Mouse (Mus musculus) neural tube, embryonic 15.5 days (tissue): ENCODE results near the gene Parn. TPM values are rescaled to one million over a fixed set of nuclear protein-coding genes. Genes with fewer than 3 reads are reported as not detected.

Experiments
- ATAC-seq: fragments of 200-750 bp; cut with Nextera tagmentation; 2 replicates; pipeline ENCODE4 v1.8.0; 2017; ENCODE audit warnings: mild to moderate bottlenecking, moderate TSS enrichment, moderate library complexity; ENCODE audit not compliant: low FRiP score
- H3K27ac ChIP-seq: fragments of 300-500 bp; sonication (generic); replicated peaks from 2 replicates; pipeline ENCODE4 v1.5.1; 2015; ENCODE audit warnings: mild to moderate bottlenecking, inconsistent platforms
- H3K27me3 ChIP-seq: fragments of 300-500 bp; sonication (generic); replicated peaks from 2 replicates; pipeline ENCODE4 v1.6.1; 2015; ENCODE audit warnings: inconsistent platforms
- H3K36me3 ChIP-seq: fragments of 300-500 bp; sonication (generic); 2 replicates; pipeline ENCODE4 v1.6.1; 2015; ENCODE audit warnings: inconsistent platforms
- H3K4me1 ChIP-seq: fragments of 300-500 bp; sonication (generic); 2 replicates; pipeline ENCODE4 v1.6.1; 2015; ENCODE audit warnings: inconsistent platforms
- H3K4me2 ChIP-seq: fragments of 300-500 bp; sonication (generic); 2 replicates; pipeline ENCODE4 v1.6.1; 2015; ENCODE audit warnings: inconsistent platforms, mild to moderate bottlenecking, moderate library complexity
- H3K4me3 ChIP-seq: fragments of 300-500 bp; sonication (generic); replicated peaks from 2 replicates; pipeline ENCODE4 v1.5.1; 2015; ENCODE audit warnings: mild to moderate bottlenecking, inconsistent platforms
- H3K9ac ChIP-seq: fragments of 300-500 bp; sonication (generic); replicated peaks from 2 replicates; pipeline ENCODE4 v1.6.1; 2015; ENCODE audit warnings: mild to moderate bottlenecking, inconsistent platforms
- H3K9me3 ChIP-seq: fragments of 300-500 bp; sonication (generic); replicated peaks from 2 replicates; pipeline ENCODE4 v1.6.1; 2016; ENCODE audit warnings: inconsistent platforms
- WGBS: fragments of 180-500 bp; shearing (Covaris S2); methylation state at CpG from one replicate; pipeline ENCODE4 v1.1.7; 2015; ENCODE audit warnings: mixed read lengths; 5-methylcytosine and 5-hydroxymethylcytosine counted together
- polyA plus RNA-seq: library from polyadenylated mRNA; unstranded; fragments of >200 nt; fragmentation: Nextera tagmentation; extraction: Ambion mirVana; gene quantifications from 2 replicates; pipeline ENCODE4 v1.2.1, GENCODE M21; 2015

Parn gene
- polyA plus RNA-seq, 1 experiment from 2014 or later = 28.2 TPM

DNA sequence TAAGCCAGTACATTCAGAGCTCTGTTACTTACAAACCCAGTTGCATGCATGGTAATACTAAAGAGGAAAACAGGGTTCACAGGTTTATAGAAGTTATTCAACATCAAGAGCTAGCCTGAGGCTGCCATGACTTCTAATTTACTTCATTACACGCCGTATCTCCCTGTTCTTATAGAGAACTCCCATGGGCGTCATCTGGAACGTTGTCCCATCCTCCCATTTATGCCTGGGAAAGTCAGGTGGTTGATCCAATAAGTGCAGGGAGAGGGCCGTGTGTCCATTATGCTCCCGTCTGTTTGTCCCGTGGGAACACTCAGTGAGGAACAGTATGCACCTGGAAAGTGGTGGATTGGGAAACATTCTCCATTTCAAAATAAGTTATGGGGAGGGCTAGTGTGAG is 152.4 kb downstream of the Parn start:
- no peak; the same call in 1 of the 2 replicates for ATAC-seq
- WGBS = 63% methylated on average over 7 of the region's 7 CpGs
- H3K9ac ChIP-seq = no peak overlapping the region

DNA sequence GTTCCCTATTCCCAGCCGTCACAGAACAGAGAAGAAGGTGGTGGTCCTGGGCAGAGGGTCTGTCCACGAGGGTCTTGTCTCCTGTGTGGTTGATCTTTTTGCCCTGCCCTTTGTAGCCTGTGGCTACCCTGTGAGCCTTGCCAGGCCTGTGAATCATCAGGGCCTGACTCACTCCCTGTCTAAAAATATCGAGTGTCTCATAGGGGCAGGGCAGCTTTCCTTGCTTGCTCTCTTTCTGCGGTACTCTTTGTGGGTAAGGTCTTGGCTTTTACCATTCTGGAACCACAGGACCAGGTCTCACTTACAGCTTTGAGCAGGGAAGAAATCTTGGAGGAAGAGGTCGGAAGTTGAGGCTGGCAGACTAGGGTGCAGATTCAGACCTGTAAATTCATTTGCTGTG is 162.9 kb downstream of the Parn start:
- ATAC-seq = no peak
- 83% methylated on average over 5 of the region's 5 CpGs for WGBS
- H3K9me3 ChIP-seq = no peaks in the 10 kb centered on the region
- no peaks in the 10 kb centered on the region for H3K27me3 ChIP-seq
- no peaks in the 10 kb centered on the region for H3K4me1 ChIP-seq
- no peak overlapping the region for H3K27ac ChIP-seq
- H3K4me3 ChIP-seq = no peak overlapping the region
- no peak overlapping the region for H3K4me2 ChIP-seq
- H3K9ac ChIP-seq = no peak overlapping the region
- no peaks in the 10 kb centered on the region for H3K36me3 ChIP-seq

More for the DNA sequence above, 152.4 kb downstream of the Parn start:
- no peak overlapping the region for H3K4me2 ChIP-seq
- no peaks in the 10 kb centered on the region for H3K4me1 ChIP-seq
- H3K9me3 ChIP-seq = no peaks in the 10 kb centered on the region
- no peak overlapping the region for H3K4me3 ChIP-seq
- no peaks in the 10 kb centered on the region for H3K36me3 ChIP-seq
- H3K27me3 ChIP-seq = no peaks in the 10 kb centered on the region
- H3K27ac ChIP-seq = no peak overlapping the region

DNA sequence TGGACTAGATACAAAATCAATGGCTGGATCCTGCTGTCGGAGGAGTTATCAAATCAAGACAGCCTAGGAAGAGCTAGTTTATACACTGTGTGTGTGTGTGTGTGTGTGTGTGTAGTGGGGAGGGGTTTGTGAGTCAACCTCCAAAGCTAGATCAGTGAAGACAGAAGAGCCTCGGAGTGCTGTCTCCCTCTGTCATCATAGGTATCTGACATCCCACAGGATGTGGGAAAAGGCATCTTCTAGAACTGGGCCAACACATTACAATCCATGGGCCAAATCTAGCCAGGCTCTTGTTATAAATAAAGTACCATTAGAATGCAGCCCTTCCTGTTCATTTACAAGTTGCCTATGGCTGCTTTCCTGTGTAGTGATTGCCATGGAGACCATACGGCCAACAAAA is 163.5 kb downstream of the Parn start:
- H3K36me3 ChIP-seq = no peaks in the 10 kb centered on the region
- no peak overlapping the region for H3K4me2 ChIP-seq
- H3K4me3 ChIP-seq = no peak overlapping the region
- H3K9ac ChIP-seq = no peak overlapping the region
- H3K9me3 ChIP-seq = no peaks in the 10 kb centered on the region
- H3K27me3 ChIP-seq = no peaks in the 10 kb centered on the region
- no peak overlapping the region for H3K27ac ChIP-seq
- no peaks in the 10 kb centered on the region for H3K4me1 ChIP-seq
- no peak for ATAC-seq
- 87% methylated on average over 3 of the region's 3 CpGs for WGBS

DNA sequence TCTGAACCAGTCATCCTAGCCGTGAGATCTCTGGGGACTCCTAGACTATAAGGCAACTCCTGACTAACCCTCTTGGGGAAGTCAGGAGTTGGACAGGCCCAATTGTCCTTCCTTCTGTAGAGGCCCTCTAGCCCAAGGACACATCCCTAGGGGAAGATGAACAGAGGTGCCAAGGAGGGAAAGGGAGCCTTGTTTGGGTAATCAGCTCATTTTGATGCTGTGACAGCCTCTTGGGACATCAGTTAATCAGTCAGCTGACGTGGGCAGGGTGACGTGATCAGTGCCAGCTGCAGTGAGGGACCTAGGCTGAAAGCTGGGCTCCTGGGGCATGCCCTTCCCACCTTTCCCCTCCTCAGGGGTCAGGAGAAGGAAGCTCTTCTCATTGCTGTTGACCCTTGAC is 169.0 kb downstream of the Parn start:
- Histone ChIP-seq H3K9ac (no peak overlapping the region), H3K4me2 (no peak overlapping the region)
- WGBS = 77% methylated on average over 3 of the region's 3 CpGs

DNA sequence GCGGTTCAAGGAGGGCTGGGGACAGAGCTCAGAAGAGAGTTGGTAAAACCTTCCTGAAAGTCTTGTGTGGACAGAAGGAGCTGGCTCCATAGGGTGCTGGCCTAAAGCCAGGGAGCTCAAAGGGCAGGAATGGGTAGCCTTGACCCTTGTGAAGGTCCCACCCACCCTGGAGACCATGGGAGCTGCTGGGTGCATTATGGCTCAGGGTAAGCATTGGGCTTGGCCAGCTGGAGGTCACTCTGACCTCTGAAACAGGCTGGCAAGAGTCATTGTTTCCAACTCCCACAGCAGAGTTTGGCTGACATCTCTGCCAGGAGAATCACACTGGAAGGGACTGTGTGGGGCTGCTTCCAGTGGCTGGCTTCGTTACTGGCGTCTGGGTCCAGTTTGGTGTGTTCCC is 174.0 kb downstream of the Parn start:
- Histone ChIP-seq H3K9me3 (no peaks in the 10 kb centered on the region), H3K4me1 (peaks cover 4% of the 10 kb centered on the region; the same call in 1 of the 2 replicates), H3K4me2 (no peak overlapping the region), H3K36me3 (no peaks in the 10 kb centered on the region), H3K27ac (no peak overlapping the region), H3K4me3 (no peak overlapping the region), H3K27me3 (no peaks in the 10 kb centered on the region), H3K9ac (no peak overlapping the region)
- no peak for ATAC-seq
- WGBS = 88% methylated on average over 3 of the region's 3 CpGs

More for the DNA sequence above, 169.0 kb downstream of the Parn start:
- no peak for ATAC-seq
- Histone ChIP-seq H3K27ac (no peak overlapping the region), H3K4me1 (no peaks in the 10 kb centered on the region), H3K27me3 (no peaks in the 10 kb centered on the region), H3K36me3 (no peaks in the 10 kb centered on the region), H3K4me3 (no peak overlapping the region), H3K9me3 (no peaks in the 10 kb centered on the region)

DNA sequence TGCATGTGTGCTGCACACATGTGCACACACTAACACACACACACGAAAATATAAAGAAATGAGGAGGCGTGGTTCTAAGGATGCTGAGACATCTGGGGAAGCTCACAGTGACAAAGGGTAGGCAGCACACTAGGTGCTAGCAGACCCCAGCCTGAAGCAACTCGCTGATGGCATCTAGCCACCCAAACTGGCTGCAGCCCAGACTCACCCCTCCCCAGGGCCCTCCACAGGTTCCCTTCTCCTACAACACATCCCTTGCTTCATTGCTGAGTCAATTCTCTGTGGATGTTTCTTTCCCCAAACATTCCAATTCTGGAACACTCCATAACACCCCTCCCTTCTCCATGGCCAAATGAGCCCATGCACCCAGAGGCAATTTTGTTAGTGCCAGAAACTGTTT is 175.0 kb downstream of the Parn start:
- H3K27me3 ChIP-seq = no peaks in the 10 kb centered on the region
- H3K27ac ChIP-seq = no peak overlapping the region
- no peak overlapping the region for H3K4me3 ChIP-seq
- no peak overlapping the region for H3K4me2 ChIP-seq
- H3K36me3 ChIP-seq = no peaks in the 10 kb centered on the region
- no peaks in the 10 kb centered on the region for H3K9me3 ChIP-seq
- 81% methylated on average over 3 of the region's 3 CpGs for WGBS
- no peak overlapping the region for H3K9ac ChIP-seq
- ATAC-seq = no peak
- peaks cover 4% of the 10 kb centered on the region; the same call in 1 of the 2 replicates for H3K4me1 ChIP-seq

DNA sequence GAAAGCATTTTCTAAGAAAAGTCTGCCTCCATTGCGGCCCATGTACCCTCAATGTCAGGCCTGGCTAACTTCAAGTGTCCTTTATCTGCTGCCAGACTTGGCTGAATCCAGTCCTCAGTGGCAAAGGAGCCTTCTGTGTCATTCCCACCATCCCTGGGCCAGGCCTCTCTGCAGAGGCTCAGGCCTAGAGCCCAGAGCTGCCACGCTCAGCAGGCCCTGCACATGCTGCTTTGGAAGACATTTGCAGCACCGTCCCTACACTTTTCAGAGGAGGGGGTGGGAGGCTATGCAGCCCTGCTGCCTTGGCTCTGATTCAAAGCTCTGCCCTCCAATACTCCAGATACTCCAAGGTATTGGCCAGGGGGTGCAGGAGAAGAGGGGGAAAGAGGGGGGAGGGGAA is 176.2 kb downstream of the Parn start:
- ATAC-seq = no peak

More for the DNA sequence above, 176.2 kb downstream of the Parn start:
- H3K27ac ChIP-seq = no peak overlapping the region
- H3K36me3 ChIP-seq = no peaks in the 10 kb centered on the region
- no peaks in the 10 kb centered on the region for H3K9me3 ChIP-seq
- no peak overlapping the region for H3K4me2 ChIP-seq
- no peak overlapping the region for H3K4me3 ChIP-seq
- 54% methylated on average over 3 of the region's 3 CpGs for WGBS
- no peak overlapping the region for H3K9ac ChIP-seq
- peaks cover 4% of the 10 kb centered on the region; the same call in 1 of the 2 replicates for H3K4me1 ChIP-seq
- no peaks in the 10 kb centered on the region for H3K27me3 ChIP-seq

Other genes with a start within 250 kb of the Parn start
- gene Bfar, start 3.7 kb upstream of the Parn start, polyA plus RNA-seq = 51.4 and 58.1 TPM in 2 replicates
- gene 3110001I22Rik, start 3.8 kb upstream of the Parn start, polyA plus RNA-seq = 6.0 and 6.3 TPM in 2 replicates
- 0.41 and 1.4 TPM in 2 replicates for gene Pla2g10, start 62.8 kb upstream of the Parn start, polyA plus RNA-seq
- gene Rrn3, start 112.5 kb upstream of the Parn start, polyA plus RNA-seq = 82.7 and 86.5 TPM in 2 replicates
- 204 and 223 TPM in 2 replicates for gene Ntan1, start 150.7 kb upstream of the Parn start, polyA plus RNA-seq
- gene Pdxdc1, start 235.0 kb upstream of the Parn start, polyA plus RNA-seq = 70.4 and 71.1 TPM in 2 replicates
- 40.3 and 46.7 TPM in 2 replicates for gene Mpv17l, start 235.0 kb upstream of the Parn start, polyA plus RNA-seq